ENCODE assay signal across 11 mouse cellular contexts in genomic region chr16:95956618-95957017, GRCm38 (mm10). TPM values are rescaled to one million over a fixed set of nuclear protein-coding genes. Genes with fewer than 3 reads are reported as not detected.
DNase-seq lines count a peak whose midpoint lies in the region; ATAC-seq and TF ChIP-seq lines count a peak whose summit lies in the region.
"Had no signal": no experiment of that assay in that cellular context is flagged by ENCODE, and none has a peak within 500 bp of the region (broad histone marks: within the 10 kb centered on the region; RNA-seq: fewer than 3 reads in every experiment).

No protein-coding gene starts in this region.

- 69% methylated on average over 5 of the region's 5 CpGs for WGBS in kidney, embryonic 15.5 days
- 87% methylated on average over 5 of the region's 5 CpGs for whole genome bisulfite sequencing in thymus, adult 2 months
- 65% methylated on average over 5 of the region's 5 CpGs for whole genome bisulfite sequencing in embryonic facial prominence, embryonic 10.5 days

- H3K4me3 ChIP-seq in kidney, embryonic 15.5 days (replicated peaks): no peak overlapping the region
- no peak overlapping the region for H3K4me3 ChIP-seq in thymus, adult 2 months (ENCODE audit: control insufficient read depth, insufficient read depth, low read length)
- H3K4me3 ChIP-seq in embryonic facial prominence, embryonic 10.5 days: no peak overlapping the region
- H3K4me3 ChIP-seq: forebrain, embryonic 12.5 days had no signal

- TF ChIP-seq POLR2A in thymus, adult 2 months (IDR thresholded peaks at IDR 0.05; ENCODE audit: control insufficient read depth, extremely low read depth, insufficient read depth, low read length, poor library complexity): no peak

- H3K27me3 ChIP-seq in kidney, embryonic 15.5 days: no peaks in the 10 kb centered on the region
- H3K27me3 ChIP-seq in thymus, adult 2 months (ENCODE audit: control insufficient read depth, insufficient read depth, low read length): no peaks in the 10 kb centered on the region
- H3K27me3 ChIP-seq in embryonic facial prominence, embryonic 10.5 days (replicated peaks; ENCODE audit: low read depth, poor library complexity, severe bottlenecking): no peaks in the 10 kb centered on the region
- H3K27me3 ChIP-seq: forebrain, embryonic 12.5 days had no signal

- no peaks in the 10 kb centered on the region for H3K4me1 ChIP-seq in kidney, embryonic 15.5 days
- peaks cover 5% of the 10 kb centered on the region; the same call in 1 of the 2 replicates for H3K4me1 ChIP-seq in thymus, adult 2 months (replicated peaks; ENCODE audit: control insufficient read depth, insufficient read depth, low read length)
- peaks cover 5% of the 10 kb centered on the region; the same call in 1 of the 2 replicates for H3K4me1 ChIP-seq in embryonic facial prominence, embryonic 10.5 days
- H3K4me1 ChIP-seq: forebrain, embryonic 12.5 days had no signal

- ATAC-seq in kidney, embryonic 15.5 days (replicated peaks; ENCODE audit: low FRiP score): no peak
- no peak for ATAC-seq in frontal cortex, adult (ENCODE audit: low TSS enrichment)

- peak; percentile 31; the same call in 1 of the 2 replicates for TF ChIP-seq CTCF in thymus, adult 2 months (IDR thresholded peaks at IDR 0.05; ENCODE audit: borderline replicate concordance, control insufficient read depth, extremely low read depth, insufficient read depth, low read length, poor library complexity)

- H3K27ac ChIP-seq in kidney, embryonic 15.5 days: no peak overlapping the region
- H3K27ac ChIP-seq in thymus, adult 2 months (ENCODE audit: control insufficient read depth, insufficient read depth, low read length): no peak overlapping the region
- H3K27ac ChIP-seq in embryonic facial prominence, embryonic 10.5 days (replicated peaks): no peak overlapping the region
- H3K27ac ChIP-seq: forebrain, embryonic 12.5 days had no signal

- H3K9ac ChIP-seq in kidney, embryonic 15.5 days: no peak overlapping the region
- H3K9ac ChIP-seq: forebrain, embryonic 12.5 days had no signal

- no peak overlapping the region for H3K4me2 ChIP-seq in kidney, embryonic 15.5 days
- H3K4me2 ChIP-seq: forebrain, embryonic 12.5 days had no signal

- peak; percentile 29 to 41 for DNase-seq in kidney, postnatal 4 days
- peak; percentile 30 for DNase-seq in thymus, adult 2 months
- DNase-seq in thymus, adult 18-20 months: no peak
- DNase-seq in embryonic facial prominence, embryonic 10.5 days (ENCODE audit: low spot score): peak; percentile 38
- DNase-seq in spleen, postnatal 4 days (ENCODE audit: low spot score in 2 of 2): no peak
- DNase-seq: cerebellum, adult 9-10 months; kidney, adult 9 months; midbrain, embryonic 14.5 days had no signal

- H3K36me3 ChIP-seq in kidney, embryonic 15.5 days: no peaks in the 10 kb centered on the region
- no peaks in the 10 kb centered on the region for H3K36me3 ChIP-seq in thymus, adult 2 months (ENCODE audit: control insufficient read depth, insufficient read depth, low read length)
- H3K36me3 ChIP-seq in embryonic facial prominence, embryonic 10.5 days (replicated peaks): no peaks in the 10 kb centered on the region
- H3K36me3 ChIP-seq: forebrain, embryonic 12.5 days had no signal

- H3K9me3 ChIP-seq in kidney, embryonic 15.5 days (replicated peaks): no peaks in the 10 kb centered on the region
- H3K9me3 ChIP-seq in embryonic facial prominence, embryonic 10.5 days: no peaks in the 10 kb centered on the region
- H3K9me3 ChIP-seq: forebrain, embryonic 12.5 days had no signal

RNA-seq across cellular contexts. Expression of gene Psmg1, which starts 34.1 kb away (rescaled TPM):
- 90.1 and 90.4 TPM in 2 replicates for polyA plus RNA-seq in kidney, embryonic 15.5 days (2015; fragmentation: Nextera tagmentation; extraction: Ambion mirVana)
- polyA plus RNA-seq in thymus, adult 2 months (2012; rRNA removed): 31.1 and 35.9 TPM in 2 replicates
- polyA plus RNA-seq in embryonic facial prominence, embryonic 10.5 days (2016; fragmentation: Nextera tagmentation; extraction: Ambion mirVana): 115 and 122 TPM in 2 replicates

Comparison
In these comparisons a context has a peak if more than half of its experiments do, and no peak if none do; other contexts are left out.
1. DNase-seq: peak in kidney, postnatal 4 days (2 of 2), thymus, adult 2 months (single experiment) and embryonic facial prominence, embryonic 10.5 days (single experiment); none in thymus, adult 18-20 months (0 of 2) and spleen, postnatal 4 days (0 of 2).